Mouse (Mus musculus) ES-E14 (cell line): ENCODE measurements around the gene Prg4. TPM values are rescaled to one million over a fixed set of nuclear protein-coding genes. Genes with fewer than 3 reads are reported as not detected.

Experiments used
- DNase-seq: peaks from one replicate; pipeline ENCODE4 v3.0.0-alpha.2; 2013; ENCODE audit warnings: low read depth, low spot score
- H3K27ac ChIP-seq: 2 replicates; pipeline ENCODE4 v1.5.1; 2012; ENCODE audit warnings: low read depth, mild to moderate bottlenecking, low read length, moderate library complexity, mixed read lengths; ENCODE audit not compliant: poor library complexity, insufficient read depth, severe bottlenecking
- H3K36me3 ChIP-seq: 2 replicates; pipeline ENCODE4 v1.6.1; 2012; ENCODE audit warnings: mild to moderate bottlenecking, low read length, moderate library complexity, mixed read lengths; ENCODE audit not compliant: control insufficient read depth, poor library complexity, insufficient read depth, severe bottlenecking
- H3K4me1 ChIP-seq, 2 experiments: fragments of 150-350 bp in 1 of 2; sonication (generic) in 1 of 2; 2 replicates each; pipeline ENCODE4 v1.6.1; 2012; ENCODE audit warnings: low read length in 2 of 2, mild to moderate bottlenecking in 1 of 2, mixed read lengths in 1 of 2; ENCODE audit not compliant: control insufficient read depth in 2 of 2, insufficient read depth in 2 of 2, poor library complexity in 1 of 2
- H3K4me3 ChIP-seq, 2 experiments: fragments of 150-350 bp in 1 of 2; sonication (generic) in 1 of 2; 2 replicates each; pipeline ENCODE4 v1.5.1; 2012; ENCODE audit warnings: low read length in 2 of 2, low read depth in 1 of 2, mild to moderate bottlenecking in 1 of 2, mixed read lengths in 1 of 2; ENCODE audit not compliant: insufficient read depth in 1 of 2, poor library complexity in 1 of 2, severe bottlenecking in 1 of 2
- H3K9ac ChIP-seq: 2 replicates; pipeline ENCODE4 v1.6.1; 2012; ENCODE audit warnings: low read depth, mild to moderate bottlenecking, low read length, mixed read lengths; ENCODE audit not compliant: poor library complexity, insufficient read depth, severe bottlenecking
- H3K9me3 ChIP-seq: fragments of 150-350 bp; sonication (generic); 2 replicates; pipeline ENCODE4 v1.6.1; 2012; ENCODE audit warnings: low read depth, mild to moderate bottlenecking, low read length; ENCODE audit not compliant: control insufficient read depth, insufficient read depth
- CHD2 ChIP-seq: IDR thresholded peaks from 2 replicates; pipeline ENCODE4 v1.6.1; 2014; ENCODE audit warnings: mild to moderate bottlenecking, low read depth, low read length, inconsistent platforms
- HCFC1 ChIP-seq: IDR thresholded peaks from 2 replicates; pipeline ENCODE4 v1.6.1; 2012; ENCODE audit warnings: low read length, inconsistent platforms, borderline replicate concordance; ENCODE audit not compliant: insufficient read depth
- MAFK ChIP-seq: IDR thresholded peaks from 2 replicates; pipeline ENCODE4 v1.6.1; 2014; ENCODE audit warnings: mild to moderate bottlenecking, low read depth, low read length, inconsistent platforms; ENCODE audit not compliant: insufficient read depth
- ZC3H11A ChIP-seq: IDR thresholded peaks from 2 replicates; pipeline ENCODE4 v1.6.1; 2012; ENCODE audit warnings: low read depth, mild to moderate bottlenecking, inconsistent platforms, low read length, borderline replicate concordance
- ZNF384 ChIP-seq: IDR thresholded peaks from 2 replicates; pipeline ENCODE4 v1.6.1; 2012; ENCODE audit warnings: low read depth, low read length, inconsistent platforms
- in situ Hi-C, 2 experiments: fragments of 600-800 bp; cut with MboI; formaldehyde crosslinking; loops; one replicate each; pipeline ENCODE4 v1.15.1; 2025; ENCODE audit warnings: low sequenced_read_pairs in 2 of 2, inconsistent platforms in 1 of 2; ENCODE audit not compliant: unreplicated experiment in 2 of 2
- total RNA-seq: library from RNA; depleted of rRNA; stranded (reverse); fragments of 300-350 nt; gene quantifications from 2 replicates; pipeline ENCODE4 v1.2.3, GENCODE M21; 2012

Prg4 gene
- total RNA-seq, 1 experiment: 0.22 TPM

- TF ChIP-seq ZNF384 (no peak), MAFK (no peak), ZC3H11A (no peak), CHD2 (no peak), HCFC1 (no peak)
- Histone ChIP-seq H3K9me3 (no peaks in the 10 kb centered on the region), H3K36me3 (no peaks in the 10 kb centered on the region), H3K4me1 (no peaks in the 10 kb centered on the region), H3K4me3 (no peak overlapping the region), H3K9ac (no peak overlapping the region), H3K27ac (no peak overlapping the region)
- DNase-seq: no peak
- in situ Hi-C loops: no loop called here
These were observed 6.6 kb upstream of the Prg4 start for GRCm38 (mm10) chr1:150472525-150472924.

GRCm38 (mm10) chr1:150469992-150470391 is 4.0 kb upstream of the Prg4 start:
- DNase-seq: no peak
- no peaks in the 10 kb centered on the region for H3K4me1 ChIP-seq

GRCm38 (mm10) chr1:150465364-150465763 is 601 bp downstream of the Prg4 start:
- Histone ChIP-seq H3K4me3 (no peak overlapping the region), H3K27ac (no peak overlapping the region), H3K4me1 (no peaks in the 10 kb centered on the region), H3K9ac (no peak overlapping the region), H3K9me3 (no peaks in the 10 kb centered on the region), H3K36me3 (no peaks in the 10 kb centered on the region)
- DNase-seq: no peak
- in situ Hi-C loops: no loop called here
- TF ChIP-seq ZC3H11A (no peak), MAFK (no peak), ZNF384 (no peak), CHD2 (no peak), HCFC1 (no peak)

More at GRCm38 (mm10) chr1:150469992-150470391, 4.0 kb upstream of the Prg4 start:
- H3K9me3 ChIP-seq: no peaks in the 10 kb centered on the region
- H3K27ac ChIP-seq: no peak overlapping the region
- in situ Hi-C loops: no loop called here
- H3K4me3 ChIP-seq: no peak overlapping the region
- no peaks in the 10 kb centered on the region for H3K36me3 ChIP-seq
- TF ChIP-seq ZNF384 (no peak), ZC3H11A (no peak), HCFC1 (no peak), CHD2 (no peak), MAFK (no peak)
- no peak overlapping the region for H3K9ac ChIP-seq

- H3K4me3 ChIP-seq: no peak overlapping the region
- no peak for DNase-seq
- no peak for TF ChIP-seq ZNF384
- no peak for TF ChIP-seq CHD2
- in situ Hi-C loops: no loop called here
- no peaks in the 10 kb centered on the region for H3K9me3 ChIP-seq
- no peaks in the 10 kb centered on the region for H3K4me1 ChIP-seq
- H3K27ac ChIP-seq: no peak overlapping the region; the same call in 1 of the 2 replicates
- H3K9ac ChIP-seq: no peak overlapping the region
- H3K36me3 ChIP-seq: no peaks in the 10 kb centered on the region
These were observed 2.3 kb downstream of the Prg4 start for GRCm38 (mm10) chr1:150463691-150464090.

- Histone ChIP-seq H3K27ac (no peak overlapping the region), H3K4me3 (no peak overlapping the region), H3K9me3 (no peaks in the 10 kb centered on the region), H3K4me1 (no peaks in the 10 kb centered on the region), H3K9ac (no peak overlapping the region), H3K36me3 (no peaks in the 10 kb centered on the region)
- no peak for DNase-seq
- TF ChIP-seq CHD2: no peak
- no peak for TF ChIP-seq ZNF384
- TF ChIP-seq ZC3H11A: no peak
- TF ChIP-seq HCFC1: no peak
- TF ChIP-seq MAFK: no peak
- in situ Hi-C loops: no loop called here
These were observed 2.9 kb downstream of the Prg4 start for GRCm38 (mm10) chr1:150463068-150463467.
